Comparison of ENCODE assay signal across 8 mouse cellular contexts in the genomic region with DNA sequence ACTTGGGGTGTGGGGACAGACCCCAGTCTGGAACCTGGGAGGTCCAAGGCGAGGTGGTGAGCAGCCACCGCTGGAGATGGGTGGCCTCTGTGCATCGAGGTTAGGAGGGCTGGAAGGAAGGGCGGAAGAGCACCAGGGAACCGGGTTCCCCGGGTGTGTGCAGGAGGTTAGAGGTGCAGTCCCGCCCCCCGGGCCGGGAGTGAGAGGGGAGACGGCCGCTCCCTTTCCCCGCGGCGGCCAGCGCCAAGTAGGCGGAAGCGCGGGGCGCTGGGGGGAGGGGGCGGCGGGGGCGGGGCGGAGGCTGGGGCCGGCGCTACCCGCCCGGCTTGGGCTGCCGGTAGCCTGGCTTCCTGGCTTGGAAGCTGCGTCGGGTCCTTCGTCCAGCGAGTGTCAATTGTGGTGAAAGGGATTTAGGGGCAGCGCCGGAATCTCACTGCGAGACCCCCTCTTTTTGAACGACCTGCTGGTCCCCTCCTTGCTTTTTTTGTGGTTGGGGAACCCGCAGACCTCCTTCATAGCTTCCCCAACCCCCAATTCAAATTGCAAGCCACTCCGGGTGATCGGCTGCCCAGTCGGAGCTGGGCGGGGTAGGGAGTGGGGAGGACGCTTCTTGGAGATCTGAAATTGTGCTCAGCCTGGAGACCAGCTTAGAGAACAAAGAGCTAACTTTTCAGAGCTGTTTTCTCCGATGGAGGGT. TPM values are rescaled to one million over a fixed set of nuclear protein-coding genes. Genes with fewer than 3 reads are reported as not detected.
DNase-seq lines count a peak whose midpoint lies in the region; ATAC-seq lines count a peak whose summit lies in the region.

No protein-coding gene starts in this region.

- no peaks in the 10 kb centered on the region for H3K9me3 ChIP-seq in liver, embryonic 15.5 days (replicated peaks)

- H3K36me3 ChIP-seq in liver, embryonic 15.5 days (replicated peaks), result no peaks in the 10 kb centered on the region

- peak overlapping the region; percentile 71 for H3K4me3 ChIP-seq in liver, embryonic 15.5 days (replicated peaks)

- peak overlapping the region; percentile 65 for H3K9ac ChIP-seq in liver, embryonic 15.5 days

- peaks cover 74% of the 10 kb centered on the region for H3K4me1 ChIP-seq in liver, embryonic 15.5 days (replicated peaks)

- H3K27me3 ChIP-seq in liver, embryonic 15.5 days, result peaks cover 28% of the 10 kb centered on the region

- peak overlapping the region; percentile 92 for H3K4me2 ChIP-seq in liver, embryonic 15.5 days

- peak; percentile 70 to 78 for DNase-seq in right cerebral cortex, postnatal 10 days (ENCODE audit: low spot score in 2 of 2)
- DNase-seq in right cerebral cortex, adult 2 months (ENCODE audit: low spot score in 2 of 2), result no peak
- DNase-seq in cerebellum, postnatal 10 days, result peak; percentile 73 to 77
- DNase-seq in gastrocnemius, postnatal 10 days, result peak; percentile 73
- DNase-seq in neural tube, embryonic 10.5 days (ENCODE audit: extremely low spot score, low spot score), result peak; percentile 79
- peak; percentile 88 for DNase-seq in thymus, postnatal 14 days

- peak overlapping the region; percentile 89 for H3K27ac ChIP-seq in liver, embryonic 15.5 days (replicated peaks)

- WGBS in liver, embryonic 15.5 days (ENCODE audit: insufficient replicate concordance), result under 1% methylated on average over 42 of the region's 43 CpGs

- ATAC-seq in inflammation-experienced regulatory T-cells, adult 6 months, result peak; percentile 32
- ATAC-seq in liver, embryonic 15.5 days (ENCODE audit: insufficient read depth), result peak; percentile 54

RNA-seq across cellular contexts. Expression of a gene that starts 1.3 kb away (rescaled TPM):
- total RNA-seq in gastrocnemius, postnatal 10 days (2021), result 10 to 100 TPM; 46.3 to 68.4 TPM
- 10 to 100 TPM; 38.6 to 64.7 (median 40.7) TPM for polyA plus RNA-seq in inflammation-experienced regulatory T-cells, adult 6 months (2017; shearing (Covaris generic))
- 31.4 and 36.7 TPM in 2 replicates for polyA plus RNA-seq in liver, embryonic 15.5 days (2015; fragmentation: Nextera tagmentation; extraction: Ambion mirVana)

RNA-seq across cellular contexts. Expression of a gene that starts 17.9 kb away (rescaled TPM):
- 100 to 1,000 TPM; 793 to 832 TPM for total RNA-seq in gastrocnemius, postnatal 10 days (2021)
- 1,000 to 10,000 TPM in 2 of 3 experiments, 100 to 1,000 TPM in 1; 686 to 1,148 (median 1,072) TPM for polyA plus RNA-seq in inflammation-experienced regulatory T-cells, adult 6 months (2017; shearing (Covaris generic))
- polyA plus RNA-seq in liver, embryonic 15.5 days (2015; fragmentation: Nextera tagmentation; extraction: Ambion mirVana), result 185 and 242 TPM in 2 replicates

RNA-seq across cellular contexts. Expression of a gene that starts 24.4 kb away (rescaled TPM):
- total RNA-seq in gastrocnemius, postnatal 10 days (2021), result not detected
- under 1 TPM in 1 of 3 experiments, not detected in 2; 0.56 TPM for polyA plus RNA-seq in inflammation-experienced regulatory T-cells, adult 6 months (2017; shearing (Covaris generic))
- polyA plus RNA-seq in liver, embryonic 15.5 days (2015; fragmentation: Nextera tagmentation; extraction: Ambion mirVana), result not detected in 2 replicates

RNA-seq across cellular contexts. Expression of a gene that starts 33.8 kb away (rescaled TPM):
- 1 to 10 TPM; 8.4 to 9.7 TPM for total RNA-seq in gastrocnemius, postnatal 10 days (2021)
- polyA plus RNA-seq in inflammation-experienced regulatory T-cells, adult 6 months (2017; shearing (Covaris generic)), result 10 to 100 TPM; 23.0 to 28.1 (median 23.0) TPM
- 5.4 and 5.8 TPM in 2 replicates for polyA plus RNA-seq in liver, embryonic 15.5 days (2015; fragmentation: Nextera tagmentation; extraction: Ambion mirVana)

RNA-seq across cellular contexts. Expression of a gene that starts 40.4 kb away (rescaled TPM):
- 1 to 10 TPM in 1 of 2 experiments, under 1 TPM in 1; 0.95 to 1.1 TPM for total RNA-seq in gastrocnemius, postnatal 10 days (2021)
- 1 to 10 TPM; 2.1 to 3.0 (median 2.3) TPM for polyA plus RNA-seq in inflammation-experienced regulatory T-cells, adult 6 months (2017; shearing (Covaris generic))
- polyA plus RNA-seq in liver, embryonic 15.5 days (2015; fragmentation: Nextera tagmentation; extraction: Ambion mirVana), result 0.30 and 0.39 TPM in 2 replicates

Comparison
In these comparisons a context has a peak if more than half of its experiments do, and no peak if none do; other contexts are left out.
1. DNase-seq: peak in right cerebral cortex, postnatal 10 days (2 of 2), cerebellum, postnatal 10 days (2 of 2), gastrocnemius, postnatal 10 days (single experiment), neural tube, embryonic 10.5 days (single experiment) and thymus, postnatal 14 days (single experiment); none in right cerebral cortex, adult 2 months (0 of 2).